Mouse (Mus musculus): Measurements from ENCODE around the gene Dop1b. TPM values are rescaled to one million over a fixed set of nuclear protein-coding genes. Genes with fewer than 3 reads are reported as not detected.
"Not testable (repeated sequence)": the region's sequence is repeated elsewhere in the genome, so short reads cannot be mapped to it uniquely, and the experiment has no call there.

Gene Dop1b
- total RNA-seq, 2 experiments from 2014 or later: 21.2 to 27.4 TPM

DNA sequence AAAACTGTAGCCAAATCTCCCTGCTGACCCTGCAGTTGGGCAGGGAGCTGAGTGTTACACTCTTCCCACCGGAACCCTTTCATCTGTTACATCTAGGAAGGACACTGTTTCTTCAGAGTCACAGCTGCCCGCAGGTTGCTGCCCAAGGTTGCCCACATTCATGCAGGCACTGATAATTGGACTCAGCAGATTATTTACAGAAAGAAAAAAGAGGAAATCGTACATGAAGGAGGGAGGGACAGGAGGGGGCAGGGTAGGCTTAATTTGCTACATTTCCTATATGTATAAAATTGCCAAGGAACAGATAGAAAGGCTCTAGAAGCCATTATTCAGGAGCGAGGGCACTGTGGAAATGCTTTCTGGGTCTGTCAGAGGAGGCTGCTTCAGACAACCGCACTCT lies 44.9 kb downstream of the Dop1b start:
- no peak for DNase-seq

DNA sequence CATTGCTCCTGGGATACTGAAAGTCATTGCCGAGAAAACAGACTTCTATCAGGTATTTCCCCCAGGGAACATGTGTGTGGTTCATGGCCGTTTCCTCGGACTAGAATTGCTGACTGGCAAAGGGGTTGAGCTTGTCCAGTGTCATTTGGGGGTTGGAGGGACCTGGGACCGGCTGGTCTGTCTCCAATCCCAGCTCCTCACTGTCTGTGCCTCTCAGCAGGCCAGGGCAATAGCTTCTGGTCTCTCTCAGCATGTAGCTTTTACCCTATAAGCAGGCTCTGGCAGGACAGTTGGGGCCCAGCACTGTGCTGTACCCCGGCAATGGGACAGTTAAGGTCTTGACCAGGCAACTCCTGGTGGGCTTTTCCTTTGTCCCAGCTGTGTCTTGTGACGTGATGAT lies 51.7 kb downstream of the Dop1b start:
- no peak for DNase-seq

DNA sequence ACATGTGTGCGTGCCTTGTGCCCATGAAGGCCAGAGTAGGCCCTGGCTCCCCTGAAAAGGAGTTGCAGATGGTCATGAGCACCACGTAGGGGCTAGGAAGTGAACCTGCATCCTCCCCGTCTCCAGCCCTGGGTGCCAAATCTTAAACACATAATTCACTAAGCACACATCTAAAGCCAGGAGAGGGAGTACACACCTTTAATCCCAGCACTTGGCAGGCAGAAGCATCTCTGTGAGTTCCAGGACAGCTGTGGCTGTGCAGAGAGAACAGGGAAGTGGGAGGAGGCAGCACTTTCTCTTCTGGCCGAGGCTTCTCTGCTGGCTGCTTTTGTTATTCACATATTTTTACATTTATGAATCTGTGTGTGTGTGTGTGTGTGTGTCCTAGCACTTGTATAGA lies 52.9 kb downstream of the Dop1b start:
- DNase-seq: no peak

DNA sequence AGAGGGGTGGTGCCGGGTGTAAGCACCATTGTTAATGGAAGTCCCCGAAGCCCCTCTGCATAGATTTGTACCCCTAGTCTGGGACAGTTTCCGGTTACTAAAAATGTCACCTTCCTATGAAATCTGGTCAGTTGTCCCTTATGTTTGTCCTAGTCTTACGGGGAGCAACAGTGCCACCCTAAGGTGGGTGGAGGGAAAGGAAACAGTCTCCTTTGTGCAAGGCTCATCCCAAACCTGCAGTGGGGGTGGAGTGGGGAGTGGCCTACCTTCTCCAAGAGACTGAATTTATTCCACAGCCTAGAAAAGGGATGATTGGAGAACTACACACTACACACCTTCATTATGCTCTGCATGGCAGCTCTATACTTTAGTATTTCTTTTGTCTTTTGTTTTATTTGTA lies 55.3 kb downstream of the Dop1b start:
- DNase-seq: peak; percentile 66

DNA sequence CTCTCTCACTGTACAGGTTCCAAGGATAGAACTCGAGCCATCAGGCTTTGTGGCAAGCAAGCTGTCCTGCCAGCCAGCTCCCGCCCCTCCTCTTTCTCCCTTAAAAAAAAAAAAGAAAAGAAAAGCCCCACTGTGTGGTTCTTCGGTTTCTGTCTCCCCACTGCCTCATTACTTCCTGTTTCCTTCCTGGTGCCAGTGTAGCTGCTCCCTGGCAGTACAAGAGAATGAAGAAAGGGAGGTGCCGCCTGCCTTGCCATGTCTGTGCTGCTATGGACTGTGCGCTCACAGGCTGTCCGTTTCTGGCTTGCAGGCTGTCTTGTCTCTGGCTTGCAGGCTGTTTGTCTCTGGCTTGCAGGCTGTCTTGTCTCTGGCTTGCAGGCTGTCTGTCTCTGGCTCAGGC lies 55.8 kb downstream of the Dop1b start:
- no peak for DNase-seq

GRCm38 (mm10) chr16:93769621-93770020 lies 57.9 kb downstream of the Dop1b start:
- peak; percentile 34 for DNase-seq

- DNase-seq: peak; percentile 19
Measured at GRCm38 (mm10) chr16:93770271-93770926, 58.7 kb downstream of the Dop1b start.

DNA sequence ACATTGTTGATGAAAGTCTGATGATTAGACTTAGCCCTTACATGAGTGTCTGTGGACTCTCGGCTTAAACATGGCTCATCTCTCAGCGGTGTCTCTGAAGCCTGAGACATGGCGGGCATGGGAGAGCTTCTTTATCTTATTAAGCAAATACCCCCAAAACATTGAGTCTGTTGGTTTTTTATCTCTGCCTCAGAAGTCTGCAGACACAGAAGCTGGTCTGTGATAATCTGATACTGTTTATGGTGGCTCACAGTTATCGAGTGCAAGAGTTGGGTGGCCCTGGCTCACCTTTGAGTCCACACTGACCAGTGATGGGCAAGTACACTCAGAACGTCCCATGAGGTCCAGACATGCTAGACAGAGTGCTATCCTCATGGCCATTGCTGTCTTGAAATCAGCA lies 63.0 kb downstream of the Dop1b start:
- no peak for DNase-seq

DNA sequence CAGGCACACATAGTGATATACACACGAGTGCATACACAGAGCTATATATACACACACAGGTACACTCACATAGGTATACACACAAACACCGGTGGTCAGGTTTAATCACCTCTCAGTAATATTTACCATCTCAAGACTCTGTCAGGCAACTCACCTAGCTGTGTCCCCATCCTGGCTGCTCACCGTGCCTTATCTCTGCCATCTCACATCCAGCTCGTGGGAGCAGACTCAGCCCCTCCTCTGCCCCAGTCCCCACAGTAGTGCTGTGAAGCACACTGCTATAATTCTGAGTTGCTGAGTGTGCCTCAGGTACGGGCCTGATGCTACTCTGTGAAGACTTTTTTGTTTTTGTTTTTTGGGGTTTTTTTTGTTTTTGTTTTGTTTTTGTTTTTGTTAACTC lies 64.8 kb downstream of the Dop1b start:
- no peak for DNase-seq

DNA sequence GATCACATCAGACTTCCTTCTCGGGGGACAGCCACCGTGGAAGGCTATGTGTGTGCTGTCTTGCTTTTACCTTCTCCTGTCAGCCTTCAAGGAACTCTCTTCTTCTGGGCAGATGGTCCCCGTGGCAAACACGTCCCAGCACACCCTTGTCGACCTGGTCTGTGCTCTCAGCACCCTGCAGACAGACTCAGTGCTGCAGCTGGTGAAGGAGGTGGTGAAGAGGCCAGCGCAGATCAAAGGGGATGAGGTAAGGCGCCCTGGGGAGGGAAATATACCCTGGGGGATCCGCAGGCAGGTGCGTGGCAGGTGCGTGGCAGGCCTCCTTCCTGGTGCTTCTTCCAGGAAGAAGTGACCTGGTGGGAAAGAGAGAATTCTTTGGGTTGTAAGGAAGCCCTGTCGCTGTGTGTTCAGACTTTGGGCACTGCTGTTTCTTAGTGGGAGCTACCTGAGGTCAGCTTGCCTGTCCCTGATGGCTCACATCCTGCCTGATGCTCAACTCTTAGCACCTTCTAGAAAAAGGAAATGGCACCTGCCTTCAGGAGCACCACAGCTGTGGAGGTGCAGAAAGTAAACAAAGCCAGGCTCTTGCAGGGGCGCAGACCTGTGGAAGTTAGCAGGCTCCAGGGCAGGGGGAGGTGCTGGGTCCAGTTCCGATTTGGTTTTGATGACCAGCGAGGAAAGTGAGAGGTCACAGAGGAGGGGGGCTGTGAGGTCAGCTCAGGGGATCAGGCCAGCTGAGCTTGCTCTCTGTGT lies 65.7 kb downstream of the Dop1b start:
- DNase-seq: no peak

GRCm38 (mm10) chr16:93778393-93778792 lies 66.7 kb downstream of the Dop1b start:
- not testable (repeated sequence) for DNase-seq

GRCm38 (mm10) chr16:93779554-93779953 lies 67.8 kb downstream of the Dop1b start:
- no peak for DNase-seq

DNA sequence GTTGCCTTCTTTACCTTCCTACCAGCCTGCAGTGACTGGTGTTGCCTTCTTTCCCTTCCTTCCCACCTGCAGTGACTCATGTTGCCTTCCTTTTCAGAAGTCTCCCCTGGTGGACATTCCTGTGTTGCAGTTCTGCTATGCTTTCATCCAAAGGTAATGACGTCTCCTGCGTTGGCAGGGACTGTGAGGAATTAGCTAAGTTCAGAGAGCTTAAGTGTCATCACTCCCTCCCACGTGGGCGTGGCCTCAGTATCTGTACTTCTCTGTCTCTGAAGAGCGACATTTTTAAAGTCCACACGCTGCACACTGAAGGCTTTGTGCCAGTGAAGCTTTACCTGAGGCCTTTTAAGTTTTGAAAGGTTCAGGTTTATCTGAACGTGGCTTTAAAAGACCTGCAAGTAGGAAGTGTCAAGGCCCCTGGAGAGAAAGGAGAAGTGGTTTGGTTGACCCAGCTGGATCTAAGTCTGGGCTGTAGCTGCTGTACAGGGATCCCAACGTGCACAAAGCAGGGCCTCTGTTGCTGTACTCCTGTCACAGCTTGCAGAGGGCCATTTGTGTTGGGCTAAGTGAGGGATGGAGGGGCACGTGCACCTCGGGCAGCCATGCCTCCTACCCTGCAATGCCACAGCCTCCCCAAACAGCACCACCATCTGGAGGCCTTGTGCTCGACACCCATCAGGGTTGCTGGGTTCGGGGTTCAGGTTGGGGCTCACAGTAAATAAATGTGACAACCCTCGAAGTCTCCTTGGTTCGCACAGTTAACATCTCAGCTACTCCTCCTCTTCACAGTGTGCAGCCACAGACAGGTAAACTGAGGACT lies 69.2 kb downstream of the Dop1b start:
- no peak for DNase-seq

DNA sequence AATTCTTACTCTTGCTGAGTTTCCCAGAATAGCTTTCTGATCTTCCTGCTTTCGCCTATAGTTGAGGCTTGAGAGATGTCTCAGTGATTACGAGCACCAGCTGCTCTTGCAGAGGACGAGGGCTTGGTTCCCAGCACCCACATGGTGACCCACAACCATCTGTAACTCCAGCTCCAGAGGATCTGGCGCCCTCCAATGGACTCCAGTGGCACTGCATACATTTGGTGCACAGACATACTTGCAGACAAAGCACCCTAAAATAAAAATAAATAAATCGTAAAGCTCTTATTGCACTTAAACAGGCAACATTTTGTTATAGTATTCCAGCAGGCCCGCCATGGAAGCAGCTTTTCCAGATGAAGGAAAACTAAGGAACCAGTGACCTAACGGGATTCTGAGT lies 72.5 kb downstream of the Dop1b start:
- no peak for DNase-seq

DNA sequence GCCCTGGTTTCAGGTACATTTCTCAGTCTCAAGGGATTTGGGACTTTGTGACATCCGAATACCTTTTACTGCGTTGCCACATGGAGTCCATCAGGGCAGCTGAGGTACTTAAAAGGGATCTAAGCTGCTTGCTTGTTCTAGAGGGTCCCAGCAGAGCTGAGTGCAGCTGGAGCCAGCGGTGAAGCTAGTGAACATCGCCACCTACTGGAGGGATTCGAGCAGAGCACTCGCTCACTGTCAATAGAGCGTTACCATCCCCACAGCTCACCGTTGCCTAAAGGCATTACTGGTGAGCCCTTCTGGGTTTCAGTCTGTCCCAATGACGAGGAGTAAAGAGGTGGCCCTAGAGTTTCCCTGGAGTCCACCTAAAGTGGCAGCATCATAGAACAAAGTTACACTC lies 74.1 kb downstream of the Dop1b start:
- DNase-seq: peak; percentile 83

DNA sequence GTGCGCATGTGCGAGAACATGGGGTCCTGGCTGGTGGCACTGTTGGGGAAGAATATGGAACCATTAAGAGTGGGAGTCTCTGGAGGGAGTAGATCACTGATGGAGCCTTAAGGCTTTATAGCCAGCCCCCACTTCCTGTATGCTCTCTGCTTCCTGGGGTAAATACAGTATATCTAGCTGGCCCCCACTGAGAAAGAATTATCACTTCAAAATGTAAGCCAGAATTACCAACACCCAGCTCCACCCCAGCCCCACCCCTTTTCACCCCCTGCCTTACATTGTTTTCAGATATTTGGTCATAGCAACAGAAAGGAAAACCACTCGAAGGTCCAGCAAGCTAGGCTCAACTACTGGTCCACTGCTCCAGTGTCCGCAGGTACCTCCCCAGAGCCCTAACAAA lies 76.7 kb downstream of the Dop1b start:
- no peak for DNase-seq

DNA sequence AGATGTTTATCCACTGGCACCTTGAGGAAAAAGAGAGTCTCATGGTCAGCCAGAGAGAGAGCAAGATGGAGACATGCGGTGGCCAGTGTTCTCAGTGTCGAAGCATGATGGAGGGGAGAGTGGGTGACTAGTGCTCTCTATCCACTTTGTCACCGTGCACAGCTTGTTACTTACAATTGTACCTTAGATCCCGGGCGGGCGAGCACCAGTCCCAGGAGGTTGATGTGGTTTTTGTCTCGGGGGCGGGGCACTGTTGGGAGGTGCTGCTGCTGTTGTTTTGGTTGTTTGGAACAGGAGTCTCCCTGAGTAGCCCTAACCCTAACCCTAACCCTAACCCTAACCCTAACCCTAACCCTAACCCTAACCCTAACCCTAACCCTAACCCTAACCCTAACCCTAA lies 77.2 kb downstream of the Dop1b start:
- no peak for DNase-seq

GRCm38 (mm10) chr16:93789971-93790755 lies 78.5 kb downstream of the Dop1b start:
- DNase-seq: no peak

DNA sequence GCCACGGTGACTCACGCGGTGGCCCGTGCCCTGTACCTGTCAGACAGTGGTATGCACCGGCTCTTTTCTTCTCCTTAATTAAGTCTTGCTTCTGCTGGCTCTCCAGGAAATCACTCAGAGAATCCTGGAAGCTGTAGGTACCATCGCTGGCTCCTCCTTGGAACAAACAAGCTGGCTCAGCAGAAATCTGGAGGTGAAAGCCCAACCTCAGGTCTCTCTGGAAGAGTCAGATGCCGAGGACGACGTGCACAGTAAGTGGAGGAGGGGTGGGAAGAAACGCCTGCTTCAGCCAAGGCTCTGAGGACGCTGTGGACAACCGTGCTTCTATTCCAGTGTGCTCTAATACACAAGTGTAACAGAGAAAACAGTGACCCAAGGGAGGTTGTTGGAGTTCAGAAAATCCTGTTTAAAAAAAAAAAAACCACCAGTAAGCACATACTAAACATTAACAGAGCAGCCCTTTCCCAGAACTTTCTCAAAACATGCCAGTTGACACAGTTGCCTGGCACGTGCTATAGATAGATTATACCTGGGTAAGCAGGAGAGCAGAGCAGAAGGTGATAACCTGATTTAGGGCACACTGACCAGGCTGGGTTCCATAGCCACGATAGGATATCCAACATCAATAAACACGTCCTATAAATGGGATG lies 81.4 kb downstream of the Dop1b start:
- no peak for DNase-seq

DNA sequence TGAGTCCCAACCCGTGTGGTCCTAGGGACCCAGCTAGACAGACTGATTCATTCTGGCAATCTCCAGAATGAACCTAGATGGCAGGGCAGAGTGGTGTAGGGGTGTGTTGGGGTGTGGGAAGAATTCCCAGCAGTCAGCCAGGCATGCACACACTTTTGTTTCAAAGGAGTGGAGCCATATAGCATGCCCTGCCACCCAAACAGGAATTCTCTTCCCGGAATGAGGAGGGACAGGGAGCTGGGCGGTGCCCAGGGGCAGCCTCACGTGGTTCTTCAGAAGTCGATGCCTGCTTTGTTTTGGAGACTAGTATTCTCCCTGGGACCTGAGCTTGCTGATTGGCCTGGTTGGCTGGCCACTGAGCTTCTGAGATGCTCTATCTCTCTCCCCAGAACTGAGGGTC lies 83.1 kb downstream of the Dop1b start:
- DNase-seq: no peak

DNA sequence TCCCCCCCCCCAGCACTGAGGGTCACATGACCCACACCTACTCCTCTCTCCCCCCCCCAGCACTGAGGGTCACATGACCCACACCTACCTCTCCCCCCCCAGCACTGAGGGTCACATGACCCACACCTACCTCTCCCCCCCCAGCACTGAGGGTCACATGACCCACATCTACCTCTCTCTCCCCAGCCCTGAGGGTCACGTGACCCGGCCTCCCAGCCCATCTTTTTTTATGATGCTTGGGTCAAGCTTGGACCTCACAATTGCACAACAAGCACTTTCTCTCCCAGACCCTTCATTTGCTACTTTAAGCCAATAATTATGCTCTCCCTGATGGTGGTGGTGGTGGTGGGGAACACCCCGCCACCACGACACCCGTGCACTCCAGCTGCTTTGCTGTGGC lies 83.7 kb downstream of the Dop1b start:
- no peak for DNase-seq

All from adrenal gland, postnatal 10 days (tissue).